Mouse (Mus musculus) retina, postnatal 7 days (tissue): ENCODE results near the gene Pot1b.

Experiments used
- DNase-seq: peaks from one replicate; pipeline ENCODE4 v3.0.0-alpha.2; 2012; ENCODE audit warnings: low read depth, low spot score

The Pot1b gene

DNA sequence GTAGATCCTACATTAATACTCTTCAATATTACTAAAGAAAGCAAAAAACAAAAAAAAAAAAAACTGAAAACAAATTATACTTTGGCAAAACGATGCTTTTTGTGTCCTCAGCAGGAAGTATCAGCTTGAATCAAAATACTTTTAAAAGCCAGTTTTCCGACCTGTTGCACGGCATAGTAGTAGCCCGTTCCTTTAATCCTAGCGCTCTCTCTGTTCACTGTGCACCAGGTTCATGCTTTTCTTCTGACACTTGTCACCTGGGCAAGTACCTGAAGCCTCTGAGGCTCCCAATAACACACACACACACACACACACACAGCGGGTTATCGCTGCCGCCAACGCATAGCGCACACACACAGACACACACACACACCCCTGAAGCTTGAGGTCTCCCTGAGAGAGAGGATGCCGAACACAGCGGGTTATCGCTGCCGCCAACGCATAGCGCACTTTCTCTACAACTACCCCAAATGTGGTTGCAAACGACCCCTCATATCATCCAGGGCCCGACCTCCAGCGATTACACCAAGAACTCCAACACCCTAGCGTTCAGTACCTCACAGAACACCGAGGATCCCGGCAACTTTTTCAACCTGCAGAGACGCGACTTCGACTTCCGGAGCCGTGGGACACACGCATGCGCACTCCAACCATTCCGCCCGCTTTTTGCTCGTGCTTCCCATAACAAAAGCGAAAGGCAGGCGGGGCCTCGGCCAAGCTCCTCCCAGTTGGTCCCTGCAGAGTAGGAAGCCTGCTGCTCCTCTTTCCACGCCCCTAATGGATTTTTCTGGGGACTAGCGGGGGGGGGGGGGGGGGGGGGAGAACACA lies at the start of gene Pot1b:
Pot1b (minus strand) TSS at position 645 of the 828 bp plus-strand sequence.
- DNase-seq = peak; percentile 90

GRCm38 (mm10) chr17:55751170-55751569 lies 38.7 kb upstream of the Pot1b start:
- DNase-seq = no peak

DNA sequence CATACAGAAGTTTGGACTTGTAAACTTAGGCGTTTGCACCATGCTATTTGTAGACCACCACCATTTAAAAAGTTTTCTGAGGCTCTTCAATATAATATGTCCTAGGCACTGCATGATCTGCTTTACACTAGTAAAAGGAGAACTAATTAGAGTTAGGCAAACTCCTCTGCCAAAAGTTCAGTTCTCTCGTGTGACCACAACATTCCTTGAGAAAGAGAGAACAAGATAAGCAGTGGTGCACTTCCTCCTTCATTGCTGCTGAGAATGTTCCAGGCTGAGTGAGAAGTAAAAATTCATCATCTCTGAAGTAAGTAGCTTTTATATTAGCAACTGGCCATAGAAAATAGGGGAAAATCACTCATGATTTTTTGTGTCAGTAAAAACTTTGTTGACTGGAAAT lies 37.4 kb upstream of the Pot1b start, which contains the start of gene Adgre4:
Adgre4 (plus strand) TSS at position 199 of the 400 bp plus-strand sequence.
- no peak for DNase-seq

DNA sequence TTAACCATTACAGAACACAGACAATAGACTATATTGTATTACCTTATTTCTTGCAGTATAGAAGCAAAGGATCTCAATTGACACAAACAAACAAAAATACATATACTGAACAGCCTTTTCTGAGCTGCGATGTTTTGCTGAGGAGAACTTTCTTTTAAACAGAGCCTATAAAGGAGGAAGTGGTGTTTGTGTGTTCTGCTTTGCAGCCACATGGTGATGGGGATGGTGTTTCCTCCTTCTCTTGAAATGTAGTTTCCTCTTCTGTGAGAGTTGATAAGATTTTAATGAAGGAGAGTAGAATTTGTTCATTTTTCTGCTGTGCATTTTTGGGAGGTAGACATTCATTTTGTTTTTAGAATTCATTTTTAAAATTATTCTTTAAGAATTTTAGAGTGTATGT lies 24.2 kb upstream of the Pot1b start:
- no peak for DNase-seq

GRCm38 (mm10) chr17:55726193-55726592 lies 13.8 kb upstream of the Pot1b start:
- no peak for DNase-seq

GRCm38 (mm10) chr17:55722250-55722649 lies 9.8 kb upstream of the Pot1b start:
- DNase-seq = no peak

GRCm38 (mm10) chr17:55721270-55721669 lies 8.8 kb upstream of the Pot1b start:
- DNase-seq = no peak

DNA sequence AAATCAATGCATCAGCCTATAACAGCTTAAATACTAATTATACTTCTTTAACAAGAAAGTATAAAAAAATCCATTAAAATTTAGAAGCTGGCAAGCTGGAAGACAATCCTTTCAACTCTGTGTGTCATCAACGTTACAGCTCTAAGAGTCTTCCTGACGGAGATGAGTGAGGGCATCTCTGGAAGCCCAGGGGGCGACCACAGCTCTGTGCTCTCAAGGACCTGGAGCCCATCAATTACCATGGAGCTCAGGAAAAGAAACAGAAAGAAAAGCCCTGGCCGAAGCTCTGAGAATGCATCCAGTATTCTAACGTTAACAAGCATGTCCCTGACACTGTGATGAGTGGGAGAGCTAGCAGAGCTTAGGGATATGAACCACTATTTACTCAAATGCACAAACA lies 9.6 kb downstream of the Pot1b start:
- DNase-seq = no peak

DNA sequence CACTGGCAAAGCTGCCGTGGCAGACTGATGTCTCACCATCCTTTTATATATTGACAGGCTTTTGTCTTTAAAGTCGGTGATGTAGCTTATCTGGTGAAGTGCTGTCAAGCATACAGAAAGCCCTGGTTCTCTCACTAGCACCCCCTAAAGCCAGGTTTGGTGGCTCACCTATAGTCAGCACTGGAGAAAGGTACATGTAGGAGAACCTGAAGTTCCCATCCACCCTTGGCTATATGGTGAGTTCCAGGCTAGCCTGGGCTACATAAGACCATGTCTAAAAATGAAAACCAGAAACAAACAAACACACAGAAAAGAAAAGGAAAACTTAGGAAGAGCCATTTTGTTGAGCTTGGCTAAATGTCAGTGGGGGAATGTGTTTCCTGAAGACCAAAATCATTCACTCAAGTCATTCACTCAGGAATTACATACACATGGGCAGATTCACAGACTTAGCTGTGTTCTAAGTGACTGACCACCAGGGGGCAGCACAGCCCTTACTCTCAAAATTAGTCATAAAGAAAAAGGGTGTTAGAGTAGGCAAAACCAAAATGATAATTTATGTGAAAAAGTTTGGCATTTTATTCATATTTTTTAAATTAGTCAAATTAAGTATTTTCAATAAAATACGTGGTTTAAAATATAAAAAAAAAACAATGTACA lies 10.1 kb downstream of the Pot1b start:
- DNase-seq = peak; percentile 67

- no peak for DNase-seq
Measured at GRCm38 (mm10) chr17:55699388-55699787, 13.0 kb downstream of the Pot1b start.

DNA sequence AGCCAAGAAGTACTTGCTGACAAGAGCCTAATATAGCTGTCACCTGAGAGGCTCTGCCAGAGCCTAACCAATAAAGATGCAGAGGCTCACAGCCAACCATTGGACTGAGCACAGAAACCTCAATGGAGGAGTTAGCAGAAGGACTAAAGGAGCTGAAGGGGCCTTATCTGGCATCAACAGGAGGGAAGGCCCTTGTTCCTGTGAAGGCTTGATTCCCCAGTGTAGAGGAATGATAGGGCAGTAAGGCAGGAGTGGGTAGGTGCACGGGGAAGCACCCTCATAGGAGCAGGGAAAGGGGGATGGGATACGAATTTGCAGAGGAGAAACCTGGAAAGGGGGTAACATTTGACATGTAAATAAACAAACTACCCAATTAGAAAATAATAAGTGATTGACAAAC lies 51.3 kb downstream of the Pot1b start:
- no peak for DNase-seq

GRCm38 (mm10) chr17:55625092-55625491 lies 87.3 kb downstream of the Pot1b start, which contains the start of gene Vmn2r118:
Gene Vmn2r118 (minus strand): TSS chr17:55625192.
- no peak for DNase-seq
